Mouse (Mus musculus): ENCODE measurements around the gene Gm17387.
A peak's percentile ranks its signal among the peaks of the same experiment; 100 is the strongest.
"Not testable (repeated sequence)": the region's sequence is repeated elsewhere in the genome, so short reads cannot be mapped to it uniquely, and the experiment has no call there.

Gm17387 gene

DNA sequence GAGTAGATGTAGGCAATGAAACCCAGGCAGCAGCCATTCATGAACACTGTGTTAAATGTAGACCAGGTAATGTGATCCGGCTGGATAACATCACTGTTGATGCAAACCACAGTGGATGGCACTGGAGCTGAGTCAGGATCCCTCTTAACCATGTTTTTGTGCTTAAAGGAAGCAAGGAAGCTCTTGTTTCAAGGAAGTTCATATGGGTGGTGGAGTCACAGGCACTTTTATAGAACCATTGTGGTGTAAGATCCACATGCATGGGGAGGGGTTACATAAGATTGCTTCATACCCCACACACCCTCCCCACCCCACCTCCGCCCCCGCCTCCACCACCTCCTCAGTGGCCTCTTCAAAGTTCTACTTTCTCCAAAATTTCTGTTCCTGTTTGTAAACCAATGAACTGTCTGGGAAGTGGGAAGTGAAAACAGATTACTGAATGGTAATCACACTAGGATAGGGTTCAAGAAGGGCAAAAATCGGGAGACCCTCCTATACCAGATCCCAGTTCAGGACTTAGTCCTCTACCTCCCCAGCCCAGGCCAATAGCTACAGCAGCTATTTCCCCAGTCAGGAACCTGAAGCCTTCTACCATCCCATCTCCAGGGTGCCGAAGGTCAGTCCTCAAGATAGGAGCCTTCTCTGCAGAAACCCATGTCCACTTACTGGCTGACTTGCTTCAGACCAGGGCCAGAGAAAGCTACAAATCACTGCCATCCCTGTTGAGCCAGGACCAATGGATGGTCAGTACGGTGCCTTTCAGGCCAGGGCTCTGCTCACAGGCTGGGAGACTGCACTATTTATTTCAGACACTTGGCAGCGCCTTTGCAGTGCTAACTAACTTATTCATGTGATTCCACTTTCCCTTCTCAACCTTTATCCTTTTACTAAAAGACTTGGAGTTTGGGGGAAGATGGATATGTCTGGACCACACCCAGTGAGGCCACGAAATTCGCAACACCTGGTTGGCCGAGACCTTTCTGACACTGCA lies 11.9 kb upstream of the Gm17387 start:
- no peak for DNase-seq (ENCODE audit: inconsistent ontology term)

DNA sequence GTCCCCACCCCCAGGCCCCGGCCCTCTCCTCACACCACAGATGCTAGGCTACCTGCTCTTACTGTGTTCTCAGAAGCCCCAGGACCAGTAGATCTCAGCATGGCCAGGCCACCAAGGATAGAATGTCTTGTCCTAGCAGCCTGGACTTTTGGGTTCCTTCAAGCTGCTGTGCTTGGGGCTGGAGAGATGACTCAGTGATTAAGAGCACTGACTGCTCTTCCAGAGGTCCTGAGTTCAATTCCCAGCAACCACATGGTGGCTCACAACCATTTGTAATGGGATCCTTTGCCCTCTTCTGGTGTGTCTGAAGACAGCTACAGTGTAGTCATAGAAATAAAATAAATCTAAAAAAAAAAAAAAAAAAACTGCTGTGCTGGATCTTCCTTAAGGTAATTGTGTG lies 11.1 kb upstream of the Gm17387 start, which contains the start of gene Ifitm6:
Gene Ifitm6 (minus strand): TSS at position 101 of the 400 bp plus-strand sequence.
- not testable (repeated sequence) for DNase-seq (ENCODE audit: inconsistent ontology term)

- DNase-seq (ENCODE audit: inconsistent ontology term): no peak
Measured at GRCm38 (mm10) chr7:141019028-141019427, 9.9 kb upstream of the Gm17387 start.

GRCm38 (mm10) chr7:141021489-141022449 lies 7.2 kb upstream of the Gm17387 start:
- DNase-seq (ENCODE audit: inconsistent ontology term): no peak

- DNase-seq (ENCODE audit: inconsistent ontology term): peak; percentile 86
Measured at GRCm38 (mm10) chr7:141024865-141025838, 3.8 kb upstream of the Gm17387 start.

DNA sequence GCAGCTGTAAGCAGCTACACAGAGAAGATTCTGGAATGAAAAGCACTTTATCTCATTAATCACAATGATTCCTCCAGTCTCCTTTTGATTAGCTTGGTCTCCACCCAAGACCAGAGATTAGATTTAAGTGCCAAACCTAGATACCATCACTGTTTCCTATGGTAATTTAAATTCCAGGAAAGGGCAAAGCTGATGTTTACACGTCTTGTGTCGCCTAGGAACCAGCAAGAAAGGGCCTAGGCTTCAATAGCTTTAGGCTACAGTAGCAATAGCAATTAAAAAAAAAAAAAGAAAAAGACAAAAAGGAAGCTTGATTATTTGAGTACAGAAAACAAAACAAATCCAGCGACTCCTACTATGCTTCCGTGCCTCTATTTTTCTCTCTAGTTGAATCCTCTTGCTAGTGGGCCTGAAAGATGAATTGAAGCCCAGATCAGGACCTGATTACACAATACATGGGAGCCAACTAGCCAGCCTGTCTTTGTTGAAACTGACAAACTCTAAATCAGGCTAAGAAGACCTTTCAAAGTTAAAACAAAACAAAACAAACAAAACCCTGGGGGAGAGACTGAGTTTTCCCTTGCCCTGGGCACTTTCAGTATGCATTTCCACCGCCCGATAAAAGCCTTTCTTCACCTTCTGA lies 2.7 kb upstream of the Gm17387 start:
- peak; percentile 62 for DNase-seq (ENCODE audit: inconsistent ontology term)

GRCm38 (mm10) chr7:141026740-141027098 lies 2.2 kb upstream of the Gm17387 start:
- DNase-seq (ENCODE audit: inconsistent ontology term): no peak

DNA sequence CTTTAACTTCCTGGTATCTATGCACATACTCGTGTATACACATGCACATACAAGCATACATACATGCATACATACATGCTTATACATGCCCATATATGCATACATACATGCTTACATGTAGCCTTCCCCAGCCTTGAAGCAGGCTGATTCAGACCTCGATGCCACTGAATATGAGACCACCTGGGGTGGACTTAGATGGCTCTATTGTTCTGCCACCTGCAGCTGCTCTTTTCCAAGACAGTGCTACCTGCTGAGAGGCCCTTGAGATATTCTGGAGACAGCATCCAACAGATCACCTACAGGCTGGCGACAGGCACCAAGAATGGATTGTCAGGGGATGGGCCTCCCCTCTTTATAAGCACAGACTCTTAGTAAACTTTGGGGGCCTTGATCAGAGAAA lies 1.5 kb downstream of the Gm17387 start:
- DNase-seq (ENCODE audit: inconsistent ontology term): no peak

DNA sequence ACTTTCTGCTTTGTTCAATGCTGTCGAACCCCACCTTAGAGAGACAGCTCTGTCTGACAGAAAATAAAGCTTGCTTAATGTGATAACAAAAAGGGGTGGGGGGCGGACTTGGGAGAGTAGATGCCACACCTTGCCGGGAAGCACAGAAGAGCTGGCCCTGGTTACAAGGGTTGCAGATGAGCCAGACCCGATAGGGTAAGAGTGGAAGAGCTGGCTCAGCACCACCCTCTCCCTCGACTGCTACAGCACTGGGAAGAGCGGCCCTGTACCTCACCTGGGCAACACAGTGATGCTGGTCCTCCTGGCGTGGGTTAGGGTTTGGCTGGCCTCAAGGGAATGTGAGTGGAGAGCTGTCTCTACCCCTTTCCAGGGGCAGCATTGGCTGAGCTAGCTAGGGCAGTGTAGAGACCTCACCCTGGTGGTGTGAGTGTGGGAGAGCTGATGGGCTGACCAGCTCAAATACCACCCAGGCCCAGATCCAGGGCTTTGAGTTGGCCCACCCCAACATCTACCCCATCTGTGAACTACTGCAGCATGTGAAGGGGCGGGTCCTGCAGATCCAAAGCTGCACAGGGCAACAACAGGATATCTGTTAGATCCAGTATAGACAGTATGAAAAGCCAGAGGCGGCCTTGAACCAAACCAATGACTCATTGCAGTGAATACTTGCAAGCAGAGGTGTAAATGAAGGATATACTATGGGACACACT lies 3.7 kb downstream of the Gm17387 start:
- no peak for DNase-seq (ENCODE audit: inconsistent ontology term)

DNA sequence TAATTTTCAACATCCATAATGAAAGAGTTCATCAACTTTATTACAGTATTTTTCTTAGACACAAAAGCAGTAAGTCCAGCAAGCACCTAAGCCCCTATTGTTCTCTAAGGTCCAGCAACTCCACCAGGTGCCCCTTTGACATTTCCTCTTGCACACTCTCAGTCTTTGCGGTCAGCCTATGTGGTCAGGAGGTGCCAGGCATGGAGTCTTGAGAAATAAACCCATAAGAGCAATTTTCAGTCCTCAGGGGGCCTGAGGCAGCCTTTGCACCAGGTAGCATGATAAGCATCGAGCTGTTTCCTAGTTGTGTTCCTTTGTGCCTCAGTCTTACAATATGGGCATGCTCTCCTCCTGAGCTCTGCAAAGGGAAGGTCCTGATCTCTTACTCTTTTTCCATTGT lies 7.7 kb downstream of the Gm17387 start:
- DNase-seq (ENCODE audit: inconsistent ontology term): not testable (repeated sequence)

DNA sequence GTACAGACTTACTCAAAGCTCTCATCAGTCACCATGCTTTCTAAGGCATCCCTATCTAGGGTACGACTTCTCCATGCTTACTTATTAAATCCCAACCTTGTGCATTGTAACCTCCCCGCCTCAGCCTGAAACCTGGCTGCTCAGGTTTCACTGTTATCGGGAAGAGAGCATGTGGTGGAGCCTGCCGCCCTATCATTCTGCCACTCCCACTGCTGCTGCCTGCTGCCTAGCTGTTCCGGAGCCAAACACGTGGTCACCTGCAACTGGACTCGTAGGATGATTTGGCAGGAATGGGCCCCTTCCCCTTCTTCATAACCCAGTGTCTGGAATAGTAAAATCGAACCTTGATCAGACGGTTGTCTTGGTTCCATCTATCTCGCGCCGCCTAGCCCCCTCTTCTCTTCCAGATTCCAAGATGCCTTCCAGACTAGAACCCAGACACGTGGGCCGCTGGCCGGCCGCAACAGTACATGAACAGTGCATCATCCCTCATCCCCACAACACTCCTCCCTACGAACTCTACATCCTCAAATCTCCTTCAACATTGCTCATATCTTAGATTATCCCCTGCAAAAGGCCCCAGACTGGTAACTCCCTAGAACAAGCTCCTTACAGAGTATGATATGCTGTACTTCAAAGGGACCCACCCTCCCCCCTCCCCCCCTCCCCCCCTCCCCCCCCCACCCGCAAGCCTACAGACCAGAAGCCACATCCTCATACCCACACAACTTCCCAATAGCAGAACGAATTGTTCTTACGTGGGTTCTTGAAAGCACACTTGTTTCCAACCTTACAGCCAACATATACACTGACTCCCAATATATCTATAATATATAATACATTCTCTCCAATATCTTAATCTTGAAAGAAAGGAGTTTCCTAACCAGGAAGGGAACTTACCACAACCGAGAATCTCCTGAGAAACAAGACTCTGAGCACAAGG lies 9.4 kb downstream of the Gm17387 start:
- DNase-seq (ENCODE audit: inconsistent ontology term): no peak

GRCm38 (mm10) chr7:141039386-141040107 lies 10.6 kb downstream of the Gm17387 start:
- no peak for DNase-seq (ENCODE audit: inconsistent ontology term)

DNA sequence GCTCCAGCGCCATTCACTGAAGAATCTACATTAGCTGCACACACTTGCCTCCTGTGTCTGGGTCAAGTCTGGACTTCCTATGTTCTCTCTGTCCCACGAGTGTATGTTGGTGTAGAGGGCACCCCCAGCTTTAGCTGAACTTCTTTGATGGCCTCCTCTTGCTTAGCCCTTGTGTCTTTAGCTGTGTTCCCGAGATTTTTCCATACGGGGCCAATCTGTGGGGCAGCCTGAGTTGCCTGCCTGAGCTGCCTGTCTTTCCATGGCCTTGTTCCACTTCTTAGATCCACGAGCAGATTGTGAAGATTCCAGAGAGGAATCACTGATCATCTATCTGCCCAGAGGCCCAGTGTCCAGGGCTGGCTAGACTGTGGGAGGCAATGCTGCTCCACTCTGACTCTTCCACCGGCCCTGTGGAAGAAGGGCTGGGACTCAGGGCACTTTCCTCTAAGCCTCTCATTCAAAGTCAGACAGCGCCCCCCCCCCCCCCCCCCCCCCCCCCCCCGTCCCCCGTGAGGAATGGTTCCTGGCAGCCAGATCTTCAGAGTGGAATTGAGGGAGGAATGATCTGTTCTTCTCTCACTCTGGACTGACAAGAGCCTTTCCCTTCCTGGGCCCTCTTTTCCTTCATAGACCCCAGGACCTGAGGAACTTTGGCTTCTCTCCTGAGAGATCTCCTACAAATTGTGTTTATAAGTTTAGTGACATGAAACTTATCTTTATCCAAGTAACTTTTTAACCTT lies 12.1 kb downstream of the Gm17387 start:
- DNase-seq (ENCODE audit: inconsistent ontology term): peak; percentile 29

DNA sequence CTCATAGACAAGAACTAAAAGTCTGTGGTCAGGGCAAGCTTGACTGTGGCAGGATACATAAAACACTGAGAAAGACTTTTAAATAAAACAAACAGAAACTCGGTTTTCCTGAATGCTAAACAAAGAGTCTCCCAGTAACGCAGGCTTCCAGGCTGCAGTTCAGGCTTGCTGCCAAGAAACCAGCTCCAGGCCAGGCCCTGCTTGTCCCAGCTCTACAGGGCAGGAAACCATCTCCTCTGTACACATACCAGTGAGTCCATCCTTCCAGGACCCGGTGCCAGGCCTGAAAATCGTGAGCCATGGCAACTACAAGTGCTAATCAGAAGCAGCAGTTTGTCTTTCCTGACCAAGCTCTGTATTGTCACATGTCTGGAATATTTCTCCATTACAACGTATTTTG lies 12.7 kb downstream of the Gm17387 start:
- peak; percentile 87 for DNase-seq (ENCODE audit: inconsistent ontology term)

GRCm38 (mm10) chr7:141042539-141042938 lies 13.6 kb downstream of the Gm17387 start:
- no peak for DNase-seq (ENCODE audit: inconsistent ontology term)

DNA sequence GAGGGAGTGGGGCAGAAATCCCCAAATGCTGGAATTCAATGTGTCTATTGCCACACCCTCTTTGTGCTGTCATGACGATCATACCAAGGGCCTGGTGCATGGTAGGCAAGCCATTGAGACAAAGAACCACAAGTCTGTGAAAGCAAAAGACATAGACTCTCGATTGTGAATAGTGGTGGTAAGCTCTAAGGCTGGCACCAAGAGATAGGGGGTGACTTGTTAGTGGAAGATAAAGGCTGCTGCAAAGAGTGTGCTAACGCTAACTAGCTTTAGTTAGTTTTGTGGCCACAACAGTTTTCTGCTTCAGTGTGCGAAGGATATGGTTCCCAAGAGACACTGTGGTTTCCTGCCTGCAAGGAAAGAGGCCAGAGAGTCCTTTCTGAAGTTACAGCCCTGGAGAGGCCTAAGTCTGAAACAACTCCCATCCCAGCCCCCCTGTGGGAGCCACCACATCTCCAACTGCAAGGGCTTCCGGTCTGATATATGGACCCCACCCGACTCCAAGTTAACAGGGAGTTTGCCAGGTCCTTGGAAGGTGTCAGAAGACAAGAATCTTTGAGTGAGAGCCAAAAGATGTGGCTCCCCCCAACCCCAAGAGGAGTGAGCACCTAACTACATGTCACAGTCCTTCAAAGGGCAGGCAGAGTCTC lies 18.1 kb downstream of the Gm17387 start:
- DNase-seq (ENCODE audit: inconsistent ontology term): peak; percentile 14
